Mouse (Mus musculus) neural tube, embryonic 14.5 days (tissue): ENCODE results near the gene Rad18. TPM values are rescaled to one million over a fixed set of nuclear protein-coding genes. Genes with fewer than 3 reads are reported as not detected.
"Not testable (repeated sequence)": the region's sequence is repeated elsewhere in the genome, so short reads cannot be mapped to it uniquely, and the experiment has no call there.

Experiments
- ATAC-seq: fragments of 200-750 bp; cut with Nextera tagmentation; 2 replicates; pipeline ENCODE4 v1.8.0; 2017; ENCODE audit warnings: low read depth, mild to moderate bottlenecking, moderate TSS enrichment, moderate library complexity
- H3K27ac ChIP-seq: fragments of 300-500 bp; sonication (generic); 2 replicates; pipeline ENCODE4 v1.5.1; 2014; ENCODE audit warnings: low read depth, mild to moderate bottlenecking, control low read depth, low read length, moderate library complexity, mixed read lengths
- H3K27me3 ChIP-seq: fragments of 300-500 bp; sonication (generic); 2 replicates; pipeline ENCODE4 v1.6.1; 2014; ENCODE audit warnings: low read length; ENCODE audit not compliant: control insufficient read depth, insufficient read depth
- H3K36me3 ChIP-seq: fragments of 300-500 bp; sonication (generic); 2 replicates; pipeline ENCODE4 v1.6.1; 2014; ENCODE audit warnings: low read length, mixed read lengths; ENCODE audit not compliant: control insufficient read depth, insufficient read depth
- H3K4me1 ChIP-seq: fragments of 300-500 bp; sonication (generic); 2 replicates; pipeline ENCODE4 v1.6.1; 2014; ENCODE audit warnings: low read length; ENCODE audit not compliant: control insufficient read depth, insufficient read depth
- H3K4me2 ChIP-seq: fragments of 300-500 bp; sonication (generic); 2 replicates; pipeline ENCODE4 v1.6.1; 2014; ENCODE audit warnings: mild to moderate bottlenecking, low read depth, low read length, control low read depth
- H3K4me3 ChIP-seq: fragments of 300-500 bp; sonication (generic); 2 replicates; pipeline ENCODE4 v1.5.1; 2014; ENCODE audit warnings: low read depth, low read length, control low read depth, mixed read lengths
- H3K9ac ChIP-seq: fragments of 300-500 bp; sonication (generic); replicated peaks from 2 replicates; pipeline ENCODE4 v1.6.1; 2014; ENCODE audit warnings: low read depth, mild to moderate bottlenecking, control low read depth, low read length, mixed read lengths
- H3K9me3 ChIP-seq: fragments of 300-500 bp; sonication (generic); 2 replicates; pipeline ENCODE4 v1.6.1; 2016; ENCODE audit warnings: low read length; ENCODE audit not compliant: control insufficient read depth
- WGBS: fragments of 180-500 bp; shearing (Covaris S2); extraction: QIAGEN DNeasy Blood & Tissue Kit; methylation state at CpG from one replicate; pipeline ENCODE4 v1.1.7; 2014; 5-methylcytosine and 5-hydroxymethylcytosine counted together
- polyA plus RNA-seq: library from polyadenylated mRNA; unstranded; fragments of >200 nt; fragmentation: Nextera tagmentation; extraction: Ambion mirVana; gene quantifications from 2 replicates; pipeline ENCODE4 v1.2.1, GENCODE M21; 2014

Rad18 gene
- polyA plus RNA-seq, 1 experiment from 2014 or later = 14.2 TPM

DNA sequence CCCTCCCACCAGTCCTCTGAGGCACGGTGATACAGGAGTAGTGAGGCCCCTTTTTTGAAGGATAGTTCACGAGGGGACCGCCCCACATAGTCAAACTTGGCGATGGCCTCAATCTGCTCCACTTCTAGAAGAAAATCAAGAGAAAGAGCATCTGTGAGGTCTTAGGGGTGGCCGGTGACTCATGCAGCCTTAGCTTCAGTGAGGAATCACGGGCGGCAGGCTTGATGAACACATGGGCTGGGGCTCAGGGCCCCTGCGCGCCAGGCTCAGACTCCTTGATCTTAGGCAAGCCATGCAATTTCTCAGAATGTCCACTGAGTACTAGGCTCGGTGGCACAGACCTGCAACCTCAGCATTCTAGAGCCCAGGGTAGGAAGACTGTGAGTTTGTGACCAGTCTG, 34.9 kb upstream of the Rad18 start:
- Histone ChIP-seq H3K9me3 (no peaks in the 10 kb centered on the region), H3K9ac (no peak overlapping the region), H3K27ac (no peak overlapping the region), H3K36me3 (peaks cover 58% of the 10 kb centered on the region), H3K4me3 (no peak overlapping the region), H3K4me1 (no peaks in the 10 kb centered on the region), H3K27me3 (no peaks in the 10 kb centered on the region), H3K4me2 (no peak overlapping the region)
- over 99% methylated on average over 10 of the region's 10 CpGs for WGBS
- ATAC-seq = no peak

DNA sequence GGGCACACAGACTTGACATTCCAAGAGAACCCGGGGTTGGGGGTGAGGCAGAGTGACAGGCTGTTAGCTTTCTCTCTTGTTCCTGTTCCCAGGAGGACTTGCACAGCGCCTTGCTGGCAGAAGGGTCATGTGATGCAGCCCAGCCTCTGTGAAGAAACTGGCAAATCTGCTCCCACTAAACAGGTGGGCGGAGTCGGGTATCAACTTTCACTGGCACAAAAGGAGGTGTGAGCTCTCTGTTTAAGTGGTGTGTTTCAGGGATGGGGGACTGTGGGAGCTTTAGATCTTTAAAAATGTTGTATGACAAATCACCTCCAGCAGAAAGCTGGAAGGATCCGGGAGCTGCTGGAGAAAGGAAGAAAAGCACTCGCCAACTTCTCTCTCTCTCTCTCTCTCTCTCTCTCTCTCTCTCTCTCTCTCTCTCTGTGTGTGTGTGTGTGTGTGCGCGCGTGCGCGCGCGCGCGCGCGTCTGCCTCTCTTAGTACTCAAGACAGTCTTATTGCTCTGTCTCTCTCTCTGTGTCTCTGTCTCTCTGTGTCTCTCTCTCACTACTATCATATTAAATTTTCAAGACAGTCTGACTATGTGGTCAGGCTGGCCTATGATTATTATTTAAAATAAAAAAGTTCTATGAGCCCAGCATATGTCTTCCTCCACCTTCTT, 32.4 kb upstream of the Rad18 start:
- Histone ChIP-seq H3K36me3 (peaks cover 57% of the 10 kb centered on the region), H3K4me3 (no peak overlapping the region), H3K9me3 (no peaks in the 10 kb centered on the region), H3K4me2 (peak overlapping the region; percentile 23; the same call in 1 of the 2 replicates), H3K4me1 (no peaks in the 10 kb centered on the region), H3K27ac (no peak overlapping the region), H3K9ac (no peak overlapping the region), H3K27me3 (no peaks in the 10 kb centered on the region)
- ATAC-seq = peak; percentile 33; the same call in 1 of the 2 replicates
- WGBS = 8% methylated on average over 17 of the region's 17 CpGs

DNA sequence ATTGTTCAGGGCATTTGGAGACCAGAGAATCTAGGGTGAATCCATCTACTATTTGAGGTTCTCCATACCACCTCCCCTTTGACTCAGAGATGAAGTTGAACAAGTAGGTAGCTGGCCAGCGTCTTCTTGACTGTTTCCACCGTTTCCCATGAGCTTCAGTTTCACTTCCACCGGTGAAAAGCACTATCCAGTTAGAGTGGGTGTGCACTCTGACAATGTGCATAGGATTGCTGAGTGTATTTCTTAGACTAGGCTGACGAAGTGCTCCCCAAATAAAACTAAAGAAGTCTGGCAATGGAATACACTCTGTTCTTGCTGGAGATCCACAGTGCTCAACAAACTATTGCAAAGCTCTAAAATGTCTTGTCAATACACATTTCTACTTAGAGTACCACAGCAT, 29.0 kb upstream of the Rad18 start:
- H3K9me3 ChIP-seq = no peaks in the 10 kb centered on the region
- H3K36me3 ChIP-seq = peaks cover 53% of the 10 kb centered on the region
- H3K4me3 ChIP-seq = no peak overlapping the region
- no peak overlapping the region for H3K27ac ChIP-seq
- H3K4me2 ChIP-seq = no peak overlapping the region
- H3K9ac ChIP-seq = no peak overlapping the region
- H3K4me1 ChIP-seq = no peaks in the 10 kb centered on the region
- ATAC-seq = no peak
- 93% methylated on average over 4 of the region's 4 CpGs for WGBS
- H3K27me3 ChIP-seq = no peaks in the 10 kb centered on the region

DNA sequence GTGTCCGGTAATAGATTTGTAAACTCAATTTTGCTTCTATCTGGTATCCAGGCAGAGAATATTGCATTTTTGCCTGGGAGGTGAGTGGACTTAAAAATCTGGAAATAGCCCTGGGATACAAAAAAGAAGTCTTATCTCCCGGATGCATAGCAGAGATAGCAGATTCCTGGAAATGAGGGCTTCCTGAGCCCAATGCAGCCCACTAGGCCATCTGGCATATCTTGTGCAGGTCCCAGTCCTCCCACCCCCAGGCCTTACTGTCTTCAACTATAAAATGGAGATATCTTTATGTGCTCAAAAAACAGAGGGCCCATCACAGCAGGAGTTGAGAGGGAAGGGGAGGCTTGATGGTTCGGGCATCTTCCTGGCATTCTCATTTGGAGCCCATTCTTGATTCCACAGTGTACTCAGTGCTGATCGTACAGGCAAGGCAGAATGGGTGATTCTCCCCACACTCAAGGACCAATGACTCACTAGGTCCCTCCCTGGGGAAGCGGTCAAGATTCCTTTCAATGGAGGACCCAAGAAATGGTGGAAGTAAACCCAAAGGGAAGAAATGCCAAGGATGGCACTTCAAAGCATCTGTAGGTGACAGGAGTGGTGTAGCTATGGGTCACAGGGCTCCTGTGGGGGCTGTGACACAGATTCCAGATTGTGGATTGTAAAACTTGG, 24.1 kb upstream of the Rad18 start:
- WGBS = 64% methylated on average over 5 of the region's 5 CpGs
- Histone ChIP-seq H3K36me3 (peaks cover 23% of the 10 kb centered on the region; the same call in 1 of the 2 replicates), H3K4me1 (no peaks in the 10 kb centered on the region), H3K9me3 (no peaks in the 10 kb centered on the region), H3K4me2 (no peak overlapping the region), H3K9ac (no peak overlapping the region), H3K4me3 (no peak overlapping the region), H3K27ac (0 out of 2 replicates have a peak overlapping the region, but pooled peaks have one; percentile 16), H3K27me3 (no peaks in the 10 kb centered on the region)
- no peak for ATAC-seq

DNA sequence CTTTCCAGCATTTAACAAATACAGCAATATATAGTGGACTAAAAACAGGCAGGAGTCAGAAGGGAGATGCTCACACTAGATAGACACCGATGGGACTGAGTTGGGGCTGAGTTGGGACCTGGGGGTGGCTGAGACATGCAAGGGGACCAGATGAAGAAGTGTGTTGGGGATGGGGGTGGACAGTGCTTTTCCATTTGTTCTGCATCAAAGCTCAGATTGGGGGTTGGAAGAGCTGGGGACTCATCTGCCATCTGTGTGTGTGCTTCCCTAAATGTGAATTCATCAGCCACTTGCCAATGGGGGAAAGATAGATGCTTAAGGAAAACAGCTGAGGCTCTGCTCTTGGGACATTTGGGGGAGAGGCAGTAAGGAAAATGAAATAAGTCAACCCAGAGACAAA, 23.5 kb upstream of the Rad18 start:
- WGBS = 69% methylated on average over 1 of the region's 1 CpGs
- Histone ChIP-seq H3K27ac (no peak overlapping the region), H3K4me2 (no peak overlapping the region), H3K9me3 (no peaks in the 10 kb centered on the region), H3K4me1 (no peaks in the 10 kb centered on the region), H3K4me3 (no peak overlapping the region), H3K9ac (no peak overlapping the region), H3K27me3 (no peaks in the 10 kb centered on the region), H3K36me3 (peaks cover 17% of the 10 kb centered on the region; the same call in 1 of the 2 replicates)
- ATAC-seq = peak; percentile 41; the same call in 1 of the 2 replicates

DNA sequence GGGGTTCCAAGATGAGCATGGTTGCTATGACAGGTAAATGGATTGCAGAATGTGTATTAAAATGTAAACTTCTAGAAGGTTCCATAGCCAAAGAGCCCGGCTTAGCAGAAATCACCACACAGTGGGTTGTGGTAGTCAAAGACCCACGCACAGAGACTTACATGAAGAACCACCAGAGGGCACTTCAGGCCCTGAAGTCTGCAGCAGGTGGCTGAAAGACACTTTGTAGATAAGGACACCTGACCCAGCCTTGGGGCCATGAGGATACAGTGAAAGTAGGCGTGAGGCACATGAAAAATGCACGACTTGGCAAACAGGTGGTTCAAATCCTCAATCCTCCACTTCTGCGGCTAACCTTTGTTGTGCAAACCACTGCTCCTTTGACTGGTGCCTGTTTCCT, 20.7 kb upstream of the Rad18 start:
- H3K27ac ChIP-seq = no peak overlapping the region
- no peaks in the 10 kb centered on the region for H3K4me1 ChIP-seq
- H3K36me3 ChIP-seq = 0 out of 2 replicates have a peak, but pooled peaks cover 8% of the 10 kb centered on the region
- no peaks in the 10 kb centered on the region for H3K27me3 ChIP-seq
- WGBS = 59% methylated on average over 5 of the region's 5 CpGs
- no peak overlapping the region for H3K4me2 ChIP-seq
- H3K4me3 ChIP-seq = no peak overlapping the region
- no peak for ATAC-seq
- H3K9ac ChIP-seq = no peak overlapping the region
- H3K9me3 ChIP-seq = no peaks in the 10 kb centered on the region

DNA sequence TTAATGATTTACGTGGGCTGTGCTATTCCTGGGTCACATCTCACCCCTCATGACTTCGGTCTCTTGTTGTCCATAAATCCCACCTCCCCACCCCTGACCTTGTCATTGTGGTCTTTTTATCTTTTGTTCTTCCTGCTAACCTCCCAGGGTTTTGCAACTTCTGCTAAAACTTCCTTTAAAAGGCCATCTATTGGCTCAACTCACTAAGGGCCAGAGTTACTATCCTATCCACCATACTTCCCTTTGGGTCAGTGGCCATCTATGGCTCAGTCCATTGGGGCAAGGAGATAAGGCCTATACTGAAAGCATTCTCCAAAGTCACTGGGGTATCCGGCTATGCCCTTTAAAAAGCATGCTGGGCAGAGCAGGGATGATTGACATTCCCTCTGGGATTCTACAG, 17.5 kb upstream of the Rad18 start:
- no peak overlapping the region for H3K4me3 ChIP-seq
- WGBS = 80% methylated on average over 3 of the region's 3 CpGs
- no peak overlapping the region for H3K27ac ChIP-seq

DNA sequence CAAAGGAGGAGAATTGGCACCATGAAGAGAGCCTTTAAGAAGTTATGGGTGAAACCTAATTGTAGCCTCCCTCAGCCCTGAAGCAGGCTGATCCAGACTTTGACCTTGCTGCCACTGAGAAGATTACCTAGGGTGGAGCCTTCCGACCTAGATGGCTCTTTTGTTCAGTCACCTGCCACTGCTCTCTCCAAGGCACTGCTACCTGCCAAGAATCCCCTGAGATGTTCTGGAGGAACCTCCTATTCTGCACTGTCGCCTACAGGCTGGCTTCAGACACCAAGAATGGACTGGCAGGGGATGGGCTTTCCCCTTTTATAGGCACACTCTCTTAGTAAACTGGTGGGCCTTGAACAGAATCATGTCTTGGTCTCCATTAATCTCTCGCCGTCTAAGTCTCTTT, 5.8 kb upstream of the Rad18 start:
- not testable (repeated sequence) for H3K4me2 ChIP-seq, H3K4me1 ChIP-seq, H3K4me3 ChIP-seq, ATAC-seq, H3K27me3 ChIP-seq, H3K27ac ChIP-seq, H3K9me3 ChIP-seq, H3K9ac ChIP-seq, H3K36me3 ChIP-seq
- WGBS = 88% methylated on average over 4 of the region's 4 CpGs

More for the DNA sequence above, 17.5 kb upstream of the Rad18 start:
- H3K9ac ChIP-seq = no peak overlapping the region
- ATAC-seq = no peak
- H3K9me3 ChIP-seq = no peaks in the 10 kb centered on the region
- no peak overlapping the region for H3K4me2 ChIP-seq
- no peaks in the 10 kb centered on the region for H3K36me3 ChIP-seq
- H3K4me1 ChIP-seq = no peaks in the 10 kb centered on the region
- H3K27me3 ChIP-seq = no peaks in the 10 kb centered on the region

DNA sequence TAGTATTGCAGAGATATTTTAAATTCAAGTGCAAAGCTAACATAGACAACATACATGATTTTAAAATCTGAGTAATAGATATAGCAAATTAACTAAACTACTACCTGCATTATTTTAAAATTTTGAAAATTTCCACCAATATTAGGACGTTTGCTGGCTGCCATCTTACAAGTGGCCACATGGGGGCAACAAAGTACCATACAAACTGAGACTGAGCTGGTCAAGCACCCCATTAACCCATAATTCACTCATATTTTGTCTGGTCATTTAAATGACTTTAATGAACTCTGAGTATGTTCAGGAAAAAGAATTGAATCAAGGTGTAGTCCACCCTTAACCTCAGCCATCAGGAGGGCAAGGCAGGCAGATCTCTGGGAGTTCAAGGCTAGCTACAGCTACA, 3.9 kb upstream of the Rad18 start:
- Histone ChIP-seq H3K4me2 (no peak overlapping the region), H3K4me3 (no peak overlapping the region), H3K9me3 (no peaks in the 10 kb centered on the region), H3K36me3 (no peaks in the 10 kb centered on the region), H3K9ac (no peak overlapping the region), H3K27me3 (no peaks in the 10 kb centered on the region), H3K27ac (no peak overlapping the region), H3K4me1 (no peaks in the 10 kb centered on the region)
- no peak for ATAC-seq
- WGBS = 3% methylated on average over 1 of the region's 1 CpGs
